Mouse (Mus musculus) adrenal gland, postnatal 14 days (tissue): ENCODE data around the gene Mfsd11. TPM values are rescaled to one million over a fixed set of nuclear protein-coding genes. Genes with fewer than 3 reads are reported as not detected.

Source experiments
- total RNA-seq: library from RNA; stranded (reverse); gene quantifications from 2 replicates; pipeline ENCODE4 v1.2.3, GENCODE M21; 2021

Gene Mfsd11
- total RNA-seq, 1 experiment from 2014 or later = 29.1 TPM

Other genes with a start within 250 kb of the Mfsd11 start
- 11.2 and 14.3 TPM in 2 replicates for gene Rhbdf2, start 225.4 kb upstream of the Mfsd11 start, total RNA-seq
- 5.3 and 6.1 TPM in 2 replicates for gene Prcd, start 198.9 kb upstream of the Mfsd11 start, total RNA-seq
- 30.9 and 35.0 TPM in 2 replicates for gene Cygb, start 198.1 kb upstream of the Mfsd11 start, total RNA-seq
- gene St6galnac1, start 76.9 kb upstream of the Mfsd11 start, total RNA-seq = not detected in 2 replicates
- 28.6 and 32.8 TPM in 2 replicates for gene Mxra7, start 24.4 kb upstream of the Mfsd11 start, total RNA-seq
- gene Mettl23, start 9.2 kb upstream of the Mfsd11 start, total RNA-seq = 31.1 and 34.4 TPM in 2 replicates
- gene Jmjd6, start 9.0 kb upstream of the Mfsd11 start, total RNA-seq = 40.2 and 40.7 TPM in 2 replicates
- gene Srsf2, start 654 bp downstream of the Mfsd11 start, total RNA-seq = 244 and 250 TPM in 2 replicates
- gene Mgat5b, start 66.4 kb downstream of the Mfsd11 start, total RNA-seq = 0.56 and 0.59 TPM in 2 replicates